Mouse (Mus musculus) erythroblast, embryonic 14.5 days (primary cell): ENCODE measurements around the gene Gm21188.
"Not testable (repeated sequence)": the region's sequence is repeated elsewhere in the genome, so short reads cannot be mapped to it uniquely, and the experiment has no call there.

Source experiments
- GATA1 ChIP-seq: IDR thresholded peaks from 2 replicates; pipeline ENCODE4 v1.6.1; 2012; ENCODE audit warnings: low read length, inconsistent platforms, mixed read lengths
- TAL1 ChIP-seq: IDR thresholded peaks from 3 replicates; pipeline ENCODE4 v1.6.1; 2012; ENCODE audit warnings: low read length, inconsistent platforms, mixed read lengths

DNA sequence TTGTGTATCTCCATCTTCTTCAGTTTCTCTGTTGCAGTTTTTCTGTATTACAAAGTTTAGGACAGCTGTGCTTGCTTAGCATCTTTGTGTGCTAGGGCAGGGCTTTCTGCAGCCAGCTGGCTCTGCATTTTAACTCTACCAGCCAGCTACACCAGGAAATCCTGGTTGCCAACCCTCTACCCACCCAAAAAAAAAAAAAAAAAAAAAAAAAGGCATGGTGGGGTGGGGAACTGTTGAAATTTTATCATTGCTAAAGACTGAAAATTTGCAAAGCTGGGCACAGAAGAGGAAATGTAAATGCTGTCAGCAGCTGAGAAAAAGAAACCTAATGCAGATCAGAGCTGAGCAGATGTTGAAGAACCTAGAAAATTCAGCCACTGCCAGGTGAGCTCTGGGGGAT is 41.9 kb downstream of the Gm21188 start:
- not testable (repeated sequence) for TF ChIP-seq TAL1, GATA1
